Mouse (Mus musculus) testis, adult 2 months (tissue): ENCODE measurements around the gene Bcar3. TPM values are rescaled to one million over a fixed set of nuclear protein-coding genes. Genes with fewer than 3 reads are reported as not detected.

Experiments used
- H3K27ac ChIP-seq: fragments of 200-500 bp; 2 replicates; pipeline ENCODE4 v1.5.1; 2012; ENCODE audit warnings: low read depth, low read length; ENCODE audit not compliant: control insufficient read depth, insufficient read depth
- H3K27me3 ChIP-seq: fragments of 200-500 bp; 2 replicates; pipeline ENCODE4 v1.6.1; 2012; ENCODE audit warnings: mild to moderate bottlenecking, low read length, moderate library complexity; ENCODE audit not compliant: control insufficient read depth, insufficient read depth
- H3K36me3 ChIP-seq: fragments of 200-500 bp; 2 replicates; pipeline ENCODE4 v1.6.1; 2012; ENCODE audit warnings: mild to moderate bottlenecking, low read length; ENCODE audit not compliant: control insufficient read depth, insufficient read depth
- H3K4me1 ChIP-seq: fragments of 200-500 bp; 2 replicates; pipeline ENCODE4 v1.6.1; 2012; ENCODE audit warnings: low read length; ENCODE audit not compliant: control insufficient read depth, insufficient read depth
- H3K4me3 ChIP-seq: fragments of 200-500 bp; 2 replicates; pipeline ENCODE4 v1.5.1; 2012; ENCODE audit warnings: low read depth, mild to moderate bottlenecking, low read length, moderate library complexity, mixed read lengths; ENCODE audit not compliant: control insufficient read depth
- CTCF ChIP-seq: fragments of 200-500 bp; IDR thresholded peaks from 2 replicates; pipeline ENCODE4 v1.5.1; 2012; ENCODE audit warnings: low read depth, mild to moderate bottlenecking, inconsistent platforms, low read length, moderate library complexity; ENCODE audit not compliant: control insufficient read depth, insufficient read depth, insufficient replicate concordance
- POLR2A ChIP-seq: fragments of 200-500 bp; IDR thresholded peaks from 2 replicates; pipeline ENCODE4 v1.6.1; 2012; ENCODE audit warnings: low read depth, mild to moderate bottlenecking, inconsistent platforms, low read length, moderate library complexity; ENCODE audit not compliant: control insufficient read depth
- polyA plus RNA-seq: library from polyadenylated mRNA; depleted of rRNA; stranded (reverse); fragments of >200 nt; gene quantifications from 2 replicates; pipeline ENCODE4 v1.2.3, GENCODE M21; 2012; rRNA removed

Bcar3 gene
- polyA plus RNA-seq, 1 experiment: 12.5 TPM

DNA sequence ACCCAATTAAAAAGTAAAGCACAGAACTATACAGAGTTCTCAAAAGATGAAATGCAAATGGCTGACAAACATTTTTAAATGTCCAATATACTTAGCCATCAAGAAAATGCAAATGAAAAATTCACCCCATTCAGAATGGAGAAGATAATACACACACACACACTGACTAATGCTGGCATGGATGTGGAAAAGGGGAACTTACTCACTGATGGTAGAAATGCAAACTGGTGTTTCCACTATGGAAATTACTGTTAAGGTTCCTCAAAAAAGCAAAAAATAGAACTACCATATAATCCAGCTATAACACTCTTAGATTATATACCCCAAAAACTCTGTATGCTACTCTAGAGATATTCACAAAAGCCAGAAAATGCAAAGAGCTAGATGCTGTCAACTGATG is 283.4 kb downstream of the Bcar3 start:
- H3K27me3 ChIP-seq: no peaks in the 10 kb centered on the region
- H3K4me1 ChIP-seq: no peaks in the 10 kb centered on the region
- no peak overlapping the region for H3K4me3 ChIP-seq
- H3K27ac ChIP-seq: no peak overlapping the region
- no peaks in the 10 kb centered on the region for H3K36me3 ChIP-seq
- no peak for TF ChIP-seq POLR2A
- no peak for TF ChIP-seq CTCF

Other genes starting within 250 kb of the Bcar3 start
- gene Abca4, start 249.7 kb upstream of the Bcar3 start, polyA plus RNA-seq: 0.38 and 0.65 TPM in 2 replicates
- gene Gclm, start 48.6 kb upstream of the Bcar3 start, polyA plus RNA-seq: 31.7 and 32.7 TPM in 2 replicates
- gene Dnttip2, start 19.7 kb upstream of the Bcar3 start, polyA plus RNA-seq: 13.1 and 14.2 TPM in 2 replicates